Mouse (Mus musculus): ENCODE results near the gene Abcc3. TPM values are rescaled to one million over a fixed set of nuclear protein-coding genes. Genes with fewer than 3 reads are reported as not detected.

The Abcc3 gene
- total RNA-seq, 2 experiments from 2014 or later = 2.0 to 2.9 TPM

DNA sequence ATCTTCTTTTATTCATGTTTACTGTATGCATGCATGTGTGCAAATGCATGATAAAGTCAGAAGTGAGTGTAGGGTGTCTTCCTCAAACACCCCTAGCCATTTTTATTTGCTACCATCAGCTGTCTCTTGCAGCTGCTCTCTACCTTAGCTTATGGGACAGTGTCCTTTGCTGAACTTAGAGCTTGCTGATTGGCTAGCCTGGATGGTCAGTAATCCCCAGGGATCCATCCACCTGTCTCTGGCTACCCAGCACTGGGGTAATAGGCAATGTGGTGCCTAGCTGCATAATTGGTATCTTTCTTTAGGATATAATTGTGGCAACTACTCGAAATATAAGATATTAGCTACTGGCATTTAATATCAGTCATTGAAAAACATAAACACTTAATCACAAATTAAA lies 80.1 kb downstream of the Abcc3 start:
- no peak for DNase-seq (ENCODE audit: low spot score in 2 of 2)
- intact Hi-C loops (cut with DNase I) = no loop called here

- intact Hi-C loops (cut with DNase I) = no loop called here
- DNase-seq (ENCODE audit: low spot score in 2 of 2) = no peak
These were observed 97.6 kb downstream of the Abcc3 start for GRCm38 (mm10) chr11:94294996-94295845.

Other genes starting within 250 kb of the Abcc3 start
- gene Tob1, start 181.5 kb downstream of the Abcc3 start, total RNA-seq (2021) = 10 to 100 TPM; 38.2 to 43.9 TPM
- gene Wfikkn2, start 147.0 kb downstream of the Abcc3 start, total RNA-seq (2021) = 1 to 10 TPM; 1.6 to 2.3 TPM
- not detected for gene Gm21885, start 111.1 kb downstream of the Abcc3 start, total RNA-seq (2021)
- gene Luc7l3, start 71.0 kb downstream of the Abcc3 start, total RNA-seq (2021) = 100 to 1,000 TPM; 108 to 120 TPM
- 100 to 1,000 TPM; 138 to 144 TPM for gene Ankrd40, start 65.0 kb downstream of the Abcc3 start, total RNA-seq (2021)
- gene Cacna1g, start 81.2 kb upstream of the Abcc3 start, total RNA-seq (2021) = 10 to 100 TPM; 83.4 to 92.5 TPM
- gene Spata20, start 93.2 kb upstream of the Abcc3 start, total RNA-seq (2021) = under 1 TPM; 0.27 to 0.69 TPM
- under 1 TPM; 0.73 to 0.92 TPM for gene Epn3, start 107.0 kb upstream of the Abcc3 start, total RNA-seq (2021)
- gene Mycbpap, start 128.7 kb upstream of the Abcc3 start, total RNA-seq (2021) = 1 to 10 TPM; 2.9 to 5.3 TPM
- gene Rsad1, start 156.3 kb upstream of the Abcc3 start, total RNA-seq (2021) = 10 to 100 TPM; 12.9 to 14.1 TPM
- gene Chad, start 172.1 kb upstream of the Abcc3 start, total RNA-seq (2021) = under 1 TPM in 1 of 2 experiments, not detected in 1; 0.21 TPM
- gene Acsf2, start 208.9 kb upstream of the Abcc3 start, total RNA-seq (2021) = 10 to 100 TPM; 13.6 to 16.6 TPM
- gene Lrrc59, start 236.8 kb upstream of the Abcc3 start, total RNA-seq (2021) = 10 to 100 TPM; 84.2 to 90.4 TPM

Measured in left cerebral cortex, postnatal 25 days (tissue).